Mouse (Mus musculus) kidney, embryonic 16.5 days (tissue): ENCODE results near the gene Mchr1. TPM values are rescaled to one million over a fixed set of nuclear protein-coding genes. Genes with fewer than 3 reads are reported as not detected.

Experiments
- ATAC-seq: fragments of 200-750 bp; cut with Nextera tagmentation; 2 replicates; pipeline ENCODE4 v1.8.0; 2017; ENCODE audit warnings: moderate TSS enrichment; ENCODE audit not compliant: low FRiP score, low TSS enrichment
- H3K27ac ChIP-seq: fragments of 300-500 bp; sonication (generic); 2 replicates; pipeline ENCODE4 v1.5.1; 2014; ENCODE audit warnings: low read length
- H3K27me3 ChIP-seq: fragments of 300-500 bp; sonication (generic); 2 replicates; pipeline ENCODE4 v1.6.1; 2014; ENCODE audit warnings: low read length, control low read depth, mixed read lengths; ENCODE audit not compliant: insufficient read depth
- H3K36me3 ChIP-seq: fragments of 300-500 bp; sonication (generic); 2 replicates; pipeline ENCODE4 v1.6.1; 2014; ENCODE audit warnings: low read length, control low read depth, mixed read lengths; ENCODE audit not compliant: insufficient read depth
- H3K4me1 ChIP-seq: fragments of 300-500 bp; sonication (generic); 2 replicates; pipeline ENCODE4 v1.6.1; 2014; ENCODE audit warnings: low read length, control low read depth, mixed read lengths; ENCODE audit not compliant: insufficient read depth
- H3K4me2 ChIP-seq: fragments of 300-500 bp; sonication (generic); replicated peaks from 2 replicates; pipeline ENCODE4 v1.6.1; 2014; ENCODE audit warnings: low read depth, low read length
- H3K4me3 ChIP-seq: fragments of 300-500 bp; sonication (generic); 2 replicates; pipeline ENCODE4 v1.5.1; 2014; ENCODE audit warnings: mild to moderate bottlenecking, low read length
- H3K9ac ChIP-seq: fragments of 300-500 bp; sonication (generic); replicated peaks from 2 replicates; pipeline ENCODE4 v1.6.1; 2014; ENCODE audit warnings: low read length
- H3K9me3 ChIP-seq: fragments of 300-500 bp; sonication (generic); 2 replicates; pipeline ENCODE4 v1.6.1; 2016; ENCODE audit warnings: low read length, control low read depth
- WGBS: fragments of 180-500 bp; shearing (Covaris S2); extraction: QIAGEN DNeasy Blood & Tissue Kit; methylation state at CpG from one replicate; pipeline ENCODE4 v1.1.7; 2014; 5-methylcytosine and 5-hydroxymethylcytosine counted together
- polyA plus RNA-seq: library from polyadenylated mRNA; unstranded; fragments of >200 nt; fragmentation: Nextera tagmentation; extraction: Ambion mirVana; gene quantifications from 2 replicates; pipeline ENCODE4 v1.2.1, GENCODE M21; 2015

Gene Mchr1
- 0.99 and 1.3 TPM in 2 replicates for polyA plus RNA-seq

DNA sequence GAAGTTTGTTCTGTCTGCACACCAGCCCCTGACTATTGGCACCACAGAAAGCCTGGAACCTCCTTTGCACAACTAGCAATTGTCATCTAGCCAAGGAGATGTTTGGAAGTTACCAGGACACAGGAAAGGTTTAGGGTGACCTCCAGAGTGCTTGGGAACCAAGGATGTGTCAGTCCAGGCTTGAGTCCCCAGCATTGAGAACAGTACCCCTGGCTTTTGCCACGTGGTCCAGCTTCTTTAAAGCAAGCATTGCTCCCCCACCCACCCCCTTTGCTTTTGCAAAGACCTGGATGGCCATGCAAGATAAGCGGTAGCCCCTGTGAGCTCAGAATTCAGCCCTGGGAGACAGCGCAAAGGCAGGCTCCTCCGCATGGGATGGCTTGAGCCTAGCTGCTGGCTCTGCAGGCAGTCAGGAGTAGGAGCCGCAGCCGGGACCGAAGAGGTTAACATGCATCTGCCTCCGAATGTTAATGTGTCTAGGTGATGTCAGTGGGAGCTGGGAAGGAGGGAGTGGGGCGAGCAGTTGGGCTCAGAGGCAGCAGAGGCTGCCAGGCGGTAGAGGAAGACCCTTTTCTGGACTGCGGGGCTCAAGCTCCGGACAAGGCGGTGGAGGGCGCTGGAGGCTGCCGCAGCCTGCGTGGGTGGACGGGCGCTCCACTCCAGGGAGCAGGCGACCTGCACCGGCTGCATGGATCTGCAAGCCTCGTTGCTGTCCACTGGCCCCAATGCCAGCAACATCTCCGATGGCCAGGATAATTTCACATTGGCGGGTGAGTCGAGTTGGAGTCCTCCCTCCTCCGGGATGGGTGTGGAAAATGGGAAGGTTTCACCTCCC lies at the start of gene Mchr1:
Gene Mchr1, plus strand, starts transcription at position 414 of the 835 bp plus-strand sequence.
- 1% methylated on average over 25 of the region's 25 CpGs for WGBS
- H3K4me3 ChIP-seq, result peak within 1 kb of the TSS; percentile 48
- no peaks in the 10 kb centered on the region for H3K36me3 ChIP-seq
- ATAC-seq, result peak; percentile 88
- 0 out of 2 replicates have a peak, but pooled peaks cover 4% of the 10 kb centered on the region for H3K27me3 ChIP-seq
- H3K4me1 ChIP-seq, result peaks cover 15% of the 10 kb centered on the region
- H3K4me2 ChIP-seq, result peak within 1 kb of the TSS; percentile 78
- no peak within 1 kb of the TSS for H3K27ac ChIP-seq
- no peaks in the 10 kb centered on the region for H3K9me3 ChIP-seq
- peak within 1 kb of the TSS; percentile 59 for H3K9ac ChIP-seq

DNA sequence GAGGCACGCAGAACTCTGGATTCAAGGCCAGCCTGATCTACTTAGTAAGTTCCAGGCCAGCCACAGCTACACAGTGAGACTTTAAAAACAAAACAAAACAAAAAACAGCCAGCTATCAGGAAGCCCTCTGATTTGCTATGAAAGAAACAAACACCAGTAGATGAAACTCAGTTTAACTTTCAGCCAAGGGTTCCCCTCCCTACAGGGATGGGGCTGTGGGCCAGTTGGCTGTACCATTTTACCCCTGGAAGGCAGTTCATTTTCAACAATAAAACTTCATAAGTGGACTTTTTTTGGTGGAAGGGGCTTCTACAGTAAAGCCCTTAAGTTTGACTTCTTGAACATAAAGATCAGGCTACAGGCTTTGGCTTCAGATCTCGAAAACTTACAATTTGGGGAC lies 46.2 kb upstream of the Mchr1 start:
- Histone ChIP-seq H3K27me3 (no peaks in the 10 kb centered on the region), H3K4me3 (peak overlapping the region; percentile 98; the same call in 1 of the 2 replicates), H3K9ac (no peak overlapping the region), H3K36me3 (no peaks in the 10 kb centered on the region), H3K27ac (no peak overlapping the region), H3K4me1 (peaks cover 30% of the 10 kb centered on the region), H3K4me2 (peak overlapping the region; percentile 95), H3K9me3 (no peaks in the 10 kb centered on the region)
- no peak for ATAC-seq
- WGBS, result 92% methylated on average over 2 of the region's 2 CpGs

DNA sequence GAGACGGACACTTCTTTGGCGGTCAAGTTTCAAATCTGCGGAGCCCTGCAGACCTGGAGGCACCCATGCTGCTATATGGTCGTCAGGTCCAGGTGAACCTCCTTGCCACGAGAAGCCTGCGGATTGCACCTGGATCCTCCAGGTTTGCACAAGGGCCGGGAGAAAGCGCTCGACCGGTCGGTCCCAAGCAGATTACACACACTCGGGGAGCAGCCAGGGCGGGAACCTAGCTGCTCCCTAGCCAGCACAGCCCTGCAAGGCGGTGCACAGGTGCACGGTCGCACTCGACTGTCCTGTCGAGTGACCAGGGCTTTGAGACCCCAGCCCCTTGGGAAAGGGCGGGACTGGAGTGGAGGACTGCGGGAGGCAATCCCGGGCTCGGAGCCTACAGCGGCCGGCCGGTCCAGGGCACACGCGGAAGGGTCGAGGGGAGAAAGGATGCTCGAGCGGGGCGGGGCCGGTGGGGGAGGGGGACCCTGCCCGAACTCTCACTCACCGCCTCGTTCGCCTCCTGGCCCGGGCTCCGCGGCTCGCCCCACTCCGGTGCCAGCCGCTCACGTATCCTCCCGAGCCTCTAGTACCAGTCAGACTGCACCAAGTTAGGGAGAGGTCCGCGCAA lies 45.2 kb upstream of the Mchr1 start:
- H3K9me3 ChIP-seq, result no peaks in the 10 kb centered on the region
- H3K27me3 ChIP-seq, result no peaks in the 10 kb centered on the region
- H3K36me3 ChIP-seq, result no peaks in the 10 kb centered on the region
- peak overlapping the region; percentile 70; the same call in 1 of the 2 replicates for H3K27ac ChIP-seq
- WGBS, result 0% methylated on average over 27 of the region's 46 CpGs
- peaks cover 27% of the 10 kb centered on the region for H3K4me1 ChIP-seq
- no peak for ATAC-seq
- peak overlapping the region; percentile 94 for H3K9ac ChIP-seq
- H3K4me3 ChIP-seq, result peak overlapping the region; percentile 98
- peak overlapping the region; percentile 95 for H3K4me2 ChIP-seq

DNA sequence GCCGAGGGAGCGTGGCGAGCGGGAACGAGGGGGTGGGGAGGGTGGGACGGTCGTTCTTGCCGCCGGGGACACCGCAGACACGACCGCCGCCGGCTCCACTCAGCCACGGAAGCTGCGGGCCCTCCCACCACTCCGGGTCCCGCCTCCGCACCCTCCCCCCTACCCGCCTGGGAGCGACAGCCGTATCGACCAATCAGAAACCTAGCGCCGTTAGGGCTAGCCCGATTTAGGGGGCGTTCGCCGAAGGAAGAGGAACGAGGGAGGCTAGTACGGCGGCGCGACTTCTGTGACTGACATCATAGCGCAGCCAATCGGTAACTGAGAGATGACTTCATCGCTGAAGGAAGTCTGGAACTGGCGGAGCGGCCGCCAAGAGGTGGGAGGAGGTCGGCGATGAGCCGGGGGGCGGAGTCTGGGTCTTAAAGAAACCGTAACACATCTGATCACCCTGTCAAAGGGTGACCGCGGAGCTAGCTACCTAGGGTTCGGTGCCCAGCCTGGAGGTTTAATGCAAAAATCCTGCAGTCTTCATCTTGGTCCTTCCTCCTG lies 44.6 kb upstream of the Mchr1 start, which contains the start of gene Mrtfa:
Gene Mrtfa, minus strand, starts transcription at position 128 of the 549 bp plus-strand sequence.
- H3K4me3 ChIP-seq, result peak within 1 kb of the TSS; percentile 98
- peak; percentile 99 for ATAC-seq
- peaks cover 27% of the 10 kb centered on the region for H3K4me1 ChIP-seq

DNA sequence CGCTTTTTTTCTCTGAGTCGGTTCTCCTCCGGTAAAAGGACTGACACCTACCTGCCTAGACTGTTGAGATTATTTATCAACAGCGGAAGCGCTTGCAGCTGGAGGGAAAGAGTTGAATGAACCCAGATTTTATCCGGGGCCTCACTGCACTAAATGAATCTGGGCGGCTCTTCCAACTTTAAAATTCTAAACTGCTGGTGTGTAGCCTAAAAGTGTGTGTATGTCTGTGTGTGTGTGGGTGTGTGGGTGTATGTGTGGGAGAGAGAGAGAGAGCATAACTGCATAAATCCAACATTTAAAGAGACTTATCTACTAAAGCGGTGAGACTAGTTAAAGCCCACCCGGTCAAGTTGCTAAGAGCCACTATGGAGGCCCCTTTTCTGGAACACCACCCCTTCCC lies 44.0 kb upstream of the Mchr1 start:
- WGBS, result 18% methylated on average over 9 of the region's 9 CpGs
- ATAC-seq, result no peak
- H3K9me3 ChIP-seq, result no peaks in the 10 kb centered on the region
- peak overlapping the region; percentile 98 for H3K4me3 ChIP-seq
- peak overlapping the region; percentile 65 for H3K4me2 ChIP-seq
- H3K27ac ChIP-seq, result peak overlapping the region; percentile 70
- H3K36me3 ChIP-seq, result no peaks in the 10 kb centered on the region
- H3K4me1 ChIP-seq, result peaks cover 27% of the 10 kb centered on the region
- peak overlapping the region; percentile 80 for H3K9ac ChIP-seq
- H3K27me3 ChIP-seq, result no peaks in the 10 kb centered on the region

More for the DNA sequence above, 44.6 kb upstream of the Mchr1 start, which contains the start of gene Mrtfa:
- WGBS, result 0% methylated on average over 42 of the region's 48 CpGs
- no peaks in the 10 kb centered on the region for H3K36me3 ChIP-seq
- peak within 1 kb of the TSS; percentile 95 for H3K4me2 ChIP-seq
- no peaks in the 10 kb centered on the region for H3K27me3 ChIP-seq
- no peaks in the 10 kb centered on the region for H3K9me3 ChIP-seq
- peak within 1 kb of the TSS; percentile 70 for H3K27ac ChIP-seq
- H3K9ac ChIP-seq, result peak within 1 kb of the TSS; percentile 94

DNA sequence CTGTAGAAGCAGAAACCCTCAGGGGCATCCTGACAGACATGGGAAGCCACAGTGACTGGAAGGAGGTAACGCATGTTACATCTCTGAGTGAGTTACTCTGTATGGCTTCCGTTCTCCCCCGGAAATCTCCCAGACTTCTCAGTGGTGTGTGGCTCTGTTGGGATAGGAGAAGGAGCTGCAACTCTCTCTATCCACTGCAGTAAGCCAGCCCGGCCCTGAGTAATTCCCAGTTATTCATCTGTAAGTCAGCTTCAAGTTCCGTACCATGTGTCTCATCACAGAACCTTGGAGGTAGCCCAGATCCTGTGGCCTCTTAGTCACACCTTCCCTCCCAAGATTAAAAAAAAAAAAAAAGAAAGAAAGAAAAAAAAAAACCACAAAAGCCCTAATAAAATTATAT lies 43.0 kb upstream of the Mchr1 start:
- H3K27ac ChIP-seq, result no peak overlapping the region
- no peaks in the 10 kb centered on the region for H3K9me3 ChIP-seq
- H3K4me2 ChIP-seq, result no peak overlapping the region
- H3K4me3 ChIP-seq, result no peak overlapping the region
- 73% methylated on average over 5 of the region's 5 CpGs for WGBS
- no peaks in the 10 kb centered on the region for H3K27me3 ChIP-seq
- H3K36me3 ChIP-seq, result no peaks in the 10 kb centered on the region
- no peak for ATAC-seq
- H3K9ac ChIP-seq, result no peak overlapping the region
- H3K4me1 ChIP-seq, result peaks cover 27% of the 10 kb centered on the region

DNA sequence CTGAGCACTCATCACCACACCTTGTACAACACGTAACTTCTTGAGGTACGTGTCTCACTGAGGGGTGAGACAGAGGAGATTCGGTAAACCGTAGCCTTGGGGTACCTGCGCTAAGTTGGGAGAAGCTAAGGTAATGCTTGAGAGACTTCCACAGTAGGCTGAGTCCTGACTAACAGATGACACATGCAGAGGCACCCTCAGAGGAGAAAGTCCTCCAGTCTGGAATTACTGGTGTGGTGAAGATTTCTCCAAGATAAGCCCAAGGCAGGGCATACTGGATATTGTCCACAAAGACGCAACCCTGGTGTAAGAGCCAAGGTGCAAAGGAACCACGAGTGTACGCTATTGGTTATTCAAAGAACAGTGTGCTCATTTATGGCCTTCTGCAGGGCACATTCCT lies 42.4 kb upstream of the Mchr1 start:
- H3K27me3 ChIP-seq, result no peaks in the 10 kb centered on the region
- H3K4me3 ChIP-seq, result no peak overlapping the region
- peaks cover 27% of the 10 kb centered on the region for H3K4me1 ChIP-seq
- no peak for ATAC-seq
- no peaks in the 10 kb centered on the region for H3K36me3 ChIP-seq
- no peak overlapping the region for H3K4me2 ChIP-seq
- WGBS, result 77% methylated on average over 8 of the region's 8 CpGs
- no peak overlapping the region for H3K9ac ChIP-seq
- no peaks in the 10 kb centered on the region for H3K9me3 ChIP-seq
- H3K27ac ChIP-seq, result no peak overlapping the region

DNA sequence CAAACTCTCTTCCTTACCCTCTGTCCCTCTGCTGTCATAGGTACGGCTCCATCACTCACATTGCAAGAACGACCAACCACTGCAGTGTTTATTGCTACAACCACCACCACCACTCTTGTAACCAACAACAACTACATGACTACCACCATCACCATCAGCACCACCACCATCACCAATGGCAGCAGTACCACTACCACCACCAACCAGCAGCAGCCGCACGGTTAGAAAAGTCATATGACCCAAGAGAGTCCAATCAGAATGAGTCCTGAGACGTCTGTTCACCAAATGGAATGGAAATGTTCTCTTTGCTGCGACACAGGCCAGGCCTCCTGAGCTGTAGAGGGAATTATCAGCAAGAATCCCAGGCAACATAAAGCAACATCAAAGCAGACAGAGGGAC lies 40.5 kb upstream of the Mchr1 start:
- H3K4me2 ChIP-seq, result no peak overlapping the region
- no peak for ATAC-seq
- 89% methylated on average over 6 of the region's 6 CpGs for WGBS
- H3K9ac ChIP-seq, result no peak overlapping the region
- H3K36me3 ChIP-seq, result no peaks in the 10 kb centered on the region
- no peak overlapping the region for H3K27ac ChIP-seq
- H3K9me3 ChIP-seq, result no peaks in the 10 kb centered on the region
- no peak overlapping the region for H3K4me3 ChIP-seq
- H3K4me1 ChIP-seq, result peaks cover 9% of the 10 kb centered on the region
- H3K27me3 ChIP-seq, result no peaks in the 10 kb centered on the region

DNA sequence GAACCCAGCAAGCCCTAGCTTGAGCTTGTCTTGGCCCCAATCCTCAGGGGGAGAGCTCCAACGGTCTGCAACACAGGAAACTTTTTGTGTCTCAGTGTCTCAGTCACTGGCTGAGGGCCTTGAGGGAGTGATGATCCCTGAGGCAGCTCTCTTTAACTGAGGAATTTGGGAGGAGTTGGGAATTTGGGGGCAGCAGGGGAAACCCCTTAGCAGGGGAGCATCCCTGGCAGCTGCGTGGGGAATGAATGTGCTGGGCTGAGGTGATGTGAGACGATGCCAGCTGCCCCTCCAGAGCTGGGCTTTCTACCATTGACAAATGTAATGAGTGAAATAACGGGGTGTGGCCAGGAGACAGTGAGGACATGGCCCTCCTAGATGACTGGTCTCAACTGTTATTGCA lies 39.9 kb upstream of the Mchr1 start:
- Histone ChIP-seq H3K4me1 (peaks cover 7% of the 10 kb centered on the region), H3K27ac (no peak overlapping the region), H3K27me3 (no peaks in the 10 kb centered on the region), H3K9ac (no peak overlapping the region), H3K9me3 (no peaks in the 10 kb centered on the region), H3K4me2 (no peak overlapping the region), H3K36me3 (no peaks in the 10 kb centered on the region), H3K4me3 (no peak overlapping the region)
- ATAC-seq, result no peak
- 47% methylated on average over 4 of the region's 4 CpGs for WGBS
